In genomic region chr5:146907533-146907932, GRCm38 (mm10) we compare ENCODE assay signal across 21 mouse cellular contexts. TPM values are rescaled to one million over a fixed set of nuclear protein-coding genes. Genes with fewer than 3 reads are reported as not detected.
A peak's percentile ranks its signal among the peaks of the same experiment; 100 is the strongest.
DNase-seq lines count a peak whose midpoint lies in the region; ATAC-seq and TF ChIP-seq lines count a peak whose summit lies in the region.
"Had no signal": no experiment of that assay in that cellular context is flagged by ENCODE, and none has a peak within 500 bp of the region (broad histone marks: within the 10 kb centered on the region; RNA-seq: fewer than 3 reads in every experiment).

No protein-coding gene starts in this region.

- WGBS in limb, embryonic 14.5 days = 49% methylated on average over 5 of the region's 5 CpGs
- 47% methylated on average over 5 of the region's 5 CpGs for WGBS in limb, embryonic 10.5 days
- WGBS in kidney, embryonic 14.5 days = 14% methylated on average over 5 of the region's 5 CpGs
- WGBS in forebrain, postnatal 0 days = 59% methylated on average over 5 of the region's 5 CpGs

- no peaks in the 10 kb centered on the region for H3K9me3 ChIP-seq in limb, embryonic 14.5 days (ENCODE audit: control insufficient read depth, low read length)
- no peaks in the 10 kb centered on the region for H3K9me3 ChIP-seq in limb, embryonic 10.5 days (replicated peaks)
- H3K9me3 ChIP-seq in kidney, embryonic 14.5 days (ENCODE audit: control insufficient read depth, low read length) = no peaks in the 10 kb centered on the region
- no peaks in the 10 kb centered on the region for H3K9me3 ChIP-seq in forebrain, postnatal 0 days (ENCODE audit: low read length)
- H3K9me3 ChIP-seq: forebrain, embryonic 13.5 days; heart, embryonic 13.5 days; hindbrain, embryonic 10.5 days; liver, embryonic 12.5 days; lung, embryonic 15.5 days; midbrain, embryonic 13.5 days; neural tube, embryonic 12.5 days had no signal

- no peak for TF ChIP-seq POLR2A in limb, embryonic 14.5 days (IDR thresholded peaks at IDR 0.05; ENCODE audit: borderline replicate concordance, extremely low read depth, insufficient read depth, insufficient read length)

- H3K27ac ChIP-seq in limb, embryonic 14.5 days (replicated peaks; ENCODE audit: low read depth, low read length) = no peak overlapping the region
- H3K27ac ChIP-seq in limb, embryonic 10.5 days = no peak overlapping the region
- H3K27ac ChIP-seq in kidney, embryonic 14.5 days (ENCODE audit: low read depth, low read length) = no peak overlapping the region
- H3K27ac ChIP-seq in forebrain, postnatal 0 days (ENCODE audit: low read depth, low read length) = no peak overlapping the region
- H3K27ac ChIP-seq: forebrain, embryonic 13.5 days; heart, embryonic 13.5 days; hindbrain, embryonic 10.5 days; hindbrain, postnatal 0 days; liver, embryonic 12.5 days; lung, embryonic 15.5 days; midbrain, embryonic 13.5 days; neural tube, embryonic 12.5 days had no signal

- H3K27me3 ChIP-seq in limb, embryonic 14.5 days (ENCODE audit: control insufficient read depth, insufficient read depth, low read length) = no peaks in the 10 kb centered on the region
- no peaks in the 10 kb centered on the region for H3K27me3 ChIP-seq in limb, embryonic 10.5 days (ENCODE audit: low read depth, poor library complexity, severe bottlenecking)
- H3K27me3 ChIP-seq in kidney, embryonic 14.5 days (ENCODE audit: control insufficient read depth, insufficient read depth, low read length) = no peaks in the 10 kb centered on the region
- H3K27me3 ChIP-seq in forebrain, postnatal 0 days (ENCODE audit: insufficient read depth, low read length) = no peaks in the 10 kb centered on the region
- H3K27me3 ChIP-seq: liver, embryonic 12.5 days; neural tube, embryonic 12.5 days; Patski had no signal

- DNase-seq in limb, embryonic 14.5 days (ENCODE audit: low spot score) = no peak
- DNase-seq in limb, embryonic 10.5 days (ENCODE audit: low spot score) = no peak
- DNase-seq in kidney, adult 11 months = peak; percentile 21
- DNase-seq in kidney, postnatal 36 days = peak; percentile 30 to 42
- no peak for DNase-seq in forebrain, postnatal 0 days
- DNase-seq in thymus, postnatal 4 days = no peak
- DNase-seq: adrenal gland, postnatal 10 days; cerebellum, adult 9-10 months; right cerebral cortex, adult 18-20 months; thymus, postnatal 36 days had no signal

- ATAC-seq in limb, embryonic 14.5 days (ENCODE audit: low FRiP score, low read depth) = peak; percentile 13; the same call in 1 of the 2 replicates
- peak; percentile 24 for ATAC-seq in kidney, embryonic 14.5 days (ENCODE audit: low FRiP score, low TSS enrichment)
- ATAC-seq in forebrain, postnatal 0 days = no peak
- ATAC-seq: forebrain, embryonic 13.5 days; hindbrain, postnatal 0 days; intestine, postnatal 0 days; liver, embryonic 12.5 days; midbrain, embryonic 13.5 days; Patski had no signal

- no peak overlapping the region for H3K9ac ChIP-seq in limb, embryonic 14.5 days (ENCODE audit: low read depth, low read length, severe bottlenecking)
- no peak overlapping the region for H3K9ac ChIP-seq in kidney, embryonic 14.5 days (ENCODE audit: low read depth, low read length)
- H3K9ac ChIP-seq in forebrain, postnatal 0 days = no peak overlapping the region
- H3K9ac ChIP-seq: forebrain, embryonic 13.5 days; heart, embryonic 13.5 days; liver, embryonic 12.5 days; lung, embryonic 15.5 days; midbrain, embryonic 13.5 days; neural tube, embryonic 12.5 days had no signal

- H3K36me3 ChIP-seq in limb, embryonic 14.5 days (ENCODE audit: control insufficient read depth, insufficient read depth, low read length) = no peaks in the 10 kb centered on the region
- H3K36me3 ChIP-seq in limb, embryonic 10.5 days = no peaks in the 10 kb centered on the region
- H3K36me3 ChIP-seq in kidney, embryonic 14.5 days (ENCODE audit: control insufficient read depth, insufficient read depth, low read length) = no peaks in the 10 kb centered on the region
- H3K36me3 ChIP-seq in forebrain, postnatal 0 days (ENCODE audit: insufficient read depth) = no peaks in the 10 kb centered on the region
- H3K36me3 ChIP-seq: heart, embryonic 13.5 days; hindbrain, embryonic 10.5 days; liver, embryonic 12.5 days; lung, embryonic 15.5 days; midbrain, embryonic 13.5 days; neural tube, embryonic 12.5 days had no signal

- no peaks in the 10 kb centered on the region for H3K4me1 ChIP-seq in limb, embryonic 14.5 days (ENCODE audit: control insufficient read depth, insufficient read depth, low read length)
- H3K4me1 ChIP-seq in limb, embryonic 10.5 days = peaks cover 19% of the 10 kb centered on the region
- H3K4me1 ChIP-seq in kidney, embryonic 14.5 days (ENCODE audit: control insufficient read depth, insufficient read depth, low read length) = peaks cover 15% of the 10 kb centered on the region; the same call in 1 of the 2 replicates
- no peaks in the 10 kb centered on the region for H3K4me1 ChIP-seq in forebrain, postnatal 0 days (ENCODE audit: insufficient read depth)
- H3K4me1 ChIP-seq: forebrain, embryonic 13.5 days; heart, embryonic 13.5 days; neural tube, embryonic 12.5 days had no signal

- TF ChIP-seq CTCF in forebrain, postnatal 0 days (IDR thresholded peaks at IDR 0.05; ENCODE audit: low read depth) = no peak

- no peak overlapping the region for H3K4me3 ChIP-seq in limb, embryonic 14.5 days (replicated peaks; ENCODE audit: low read length)
- H3K4me3 ChIP-seq in limb, embryonic 10.5 days = no peak overlapping the region
- no peak overlapping the region for H3K4me3 ChIP-seq in kidney, embryonic 14.5 days (ENCODE audit: low read length)
- H3K4me3 ChIP-seq in forebrain, postnatal 0 days (ENCODE audit: low read depth, low read length) = no peak overlapping the region
- H3K4me3 ChIP-seq: forebrain, embryonic 13.5 days; heart, embryonic 13.5 days; hindbrain, embryonic 10.5 days; liver, embryonic 12.5 days; lung, embryonic 15.5 days; midbrain, embryonic 13.5 days; neural tube, embryonic 12.5 days had no signal

- H3K4me2 ChIP-seq in limb, embryonic 14.5 days (replicated peaks; ENCODE audit: low read depth, low read length, severe bottlenecking) = no peak overlapping the region
- H3K4me2 ChIP-seq in kidney, embryonic 14.5 days (replicated peaks; ENCODE audit: low read depth, low read length) = no peak overlapping the region
- H3K4me2 ChIP-seq in forebrain, postnatal 0 days (ENCODE audit: low read depth) = no peak overlapping the region
- H3K4me2 ChIP-seq: forebrain, embryonic 13.5 days; heart, embryonic 13.5 days; liver, embryonic 12.5 days; lung, embryonic 15.5 days; midbrain, embryonic 13.5 days; neural tube, embryonic 12.5 days had no signal

RNA-seq across cellular contexts. Expression of gene Gtf3a, which starts 40.9 kb away (rescaled TPM):
- 77.7 and 87.0 TPM in 2 replicates for polyA plus RNA-seq in limb, embryonic 14.5 days (2012; rRNA removed)
- polyA plus RNA-seq in limb, embryonic 14.5 days (2014; fragmentation: Nextera tagmentation; extraction: Ambion mirVana) = 100 and 101 TPM in 2 replicates
- polyA plus RNA-seq in limb, embryonic 10.5 days (2016; fragmentation: Nextera tagmentation; extraction: Ambion mirVana) = 141 and 159 TPM in 2 replicates
- 137 and 140 TPM in 2 replicates for polyA plus RNA-seq in kidney, embryonic 14.5 days (2014; fragmentation: Nextera tagmentation; extraction: Ambion mirVana)
- 67.6 and 101 TPM in 2 replicates for total RNA-seq in forebrain, postnatal 0 days (2014; rRNA removed)
- 123 and 138 TPM in 2 replicates for polyA plus RNA-seq in forebrain, postnatal 0 days (2015; fragmentation: Nextera tagmentation; extraction: Ambion mirVana)

RNA-seq across cellular contexts. Expression of gene Mtif3, which starts 56.1 kb away (rescaled TPM):
- 12.5 and 14.5 TPM in 2 replicates for polyA plus RNA-seq in limb, embryonic 14.5 days (2012; rRNA removed)
- 24.8 and 27.2 TPM in 2 replicates for polyA plus RNA-seq in limb, embryonic 14.5 days (2014; fragmentation: Nextera tagmentation; extraction: Ambion mirVana)
- 19.1 and 21.0 TPM in 2 replicates for polyA plus RNA-seq in limb, embryonic 10.5 days (2016; fragmentation: Nextera tagmentation; extraction: Ambion mirVana)
- 21.1 and 24.3 TPM in 2 replicates for polyA plus RNA-seq in kidney, embryonic 14.5 days (2014; fragmentation: Nextera tagmentation; extraction: Ambion mirVana)
- total RNA-seq in forebrain, postnatal 0 days (2014; rRNA removed) = 17.1 and 22.6 TPM in 2 replicates
- polyA plus RNA-seq in forebrain, postnatal 0 days (2015; fragmentation: Nextera tagmentation; extraction: Ambion mirVana) = 17.6 and 18.6 TPM in 2 replicates

Comparison
In these comparisons a context has a peak if more than half of its experiments do, and no peak if none do; other contexts are left out.
1. DNase-seq: peak in kidney, adult 11 months (single experiment) and kidney, postnatal 36 days (2 of 2); none in limb, embryonic 14.5 days (single experiment), limb, embryonic 10.5 days (single experiment), forebrain, postnatal 0 days (single experiment) and thymus, postnatal 4 days (single experiment).